Mouse (Mus musculus): Measurements from ENCODE around the gene BC030499. TPM values are rescaled to one million over a fixed set of nuclear protein-coding genes. Genes with fewer than 3 reads are reported as not detected.

The BC030499 gene
- total and polyA plus RNA-seq, 3 experiments: 0.73 to 1.1 TPM; not detected in 1

DNA sequence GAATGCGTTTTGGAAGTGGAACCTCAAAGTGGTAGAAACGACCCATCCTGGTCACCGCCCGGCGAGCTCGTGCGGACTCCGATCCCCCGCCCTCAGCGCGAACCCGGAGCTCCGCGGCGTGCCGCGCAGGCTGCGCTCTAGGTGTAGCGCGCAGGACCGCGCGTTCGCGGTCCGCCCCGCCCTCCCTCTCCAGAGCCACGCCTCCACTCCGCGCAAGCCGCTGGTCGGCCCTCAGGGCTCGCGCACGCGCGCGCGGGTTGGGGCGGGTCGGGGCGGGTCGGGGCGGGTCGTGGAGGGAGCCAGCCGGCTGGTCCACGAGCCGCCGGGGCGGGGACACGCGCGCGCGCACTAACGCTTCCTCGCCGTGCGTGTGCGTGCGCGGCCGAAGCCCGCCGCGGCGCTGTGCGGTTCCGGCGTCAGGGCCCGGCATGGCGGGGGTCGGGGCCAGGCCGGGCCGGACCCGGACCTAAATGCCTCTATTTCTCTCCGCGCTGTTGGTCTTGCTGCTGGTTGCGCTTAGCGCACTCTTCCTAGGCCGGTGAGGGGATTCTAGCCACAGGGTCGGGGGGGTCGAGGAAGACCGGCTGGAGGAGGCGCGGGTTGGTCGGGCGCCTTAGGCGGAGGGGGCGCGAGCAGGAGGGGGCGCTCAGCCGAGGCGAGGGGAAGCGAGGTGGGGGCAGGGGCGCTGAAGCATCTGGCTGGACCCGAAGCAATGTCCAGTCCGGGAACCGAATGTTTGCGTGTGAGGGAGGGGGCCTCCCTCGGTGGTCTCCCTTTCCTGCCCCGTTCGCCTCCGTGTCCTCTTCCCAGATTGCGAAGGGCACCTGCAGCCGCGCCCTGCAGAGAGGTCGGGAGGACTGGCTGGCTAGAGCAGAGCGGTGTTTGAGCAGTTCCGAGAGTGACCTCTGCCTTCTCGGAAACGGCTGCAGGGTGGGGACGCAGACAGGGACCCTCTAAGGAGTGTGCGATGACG, 29.0 kb upstream of the BC030499 start, which contains the start of gene 2610507B11Rik:
2610507B11Rik (plus strand) TSS at position 373 of the 973 bp plus-strand sequence.
- Histone ChIP-seq H3K36me3 (ENCODE audit: control insufficient read depth in 1 of 2, insufficient read depth in 2 of 2, low read length in 2 of 2) (peaks cover 6 to 13% of the 10 kb centered on the region in 2 experiments), H3K27me3 (ENCODE audit: control insufficient read depth in 1 of 2, insufficient read depth in 2 of 2, low read length in 2 of 2) (no peaks in the 10 kb centered on the region), H3K4me1 (ENCODE audit: control insufficient read depth in 1 of 2, insufficient read depth in 2 of 2, low read length in 2 of 2) (peaks cover 4 to 6% of the 10 kb centered on the region in 2 experiments; a peak in 3 of 4 replicates), H3K79me2 (ENCODE audit: control insufficient read depth, insufficient read depth, low read length, poor library complexity) (peaks cover 8% of the 10 kb centered on the region), H3K27ac (ENCODE audit: control insufficient read depth, low read depth, low read length) (peak within 1 kb of the TSS; percentile 77), H3K9me3 (replicated peaks; ENCODE audit: insufficient read depth, low read length) (no peaks in the 10 kb centered on the region), H3K9ac (ENCODE audit: control insufficient read depth, low read depth, low read length, poor library complexity, severe bottlenecking) (peak within 1 kb of the TSS; percentile 98), H3K4me3 (ENCODE audit: control insufficient read depth in 1 of 2, insufficient read depth in 1 of 2, low read depth in 2 of 2, low read length in 2 of 2) (peak within 1 kb of the TSS; percentile 95 to 96)
- peak; percentile 97 for DNase-seq (ENCODE audit: low read depth, low spot score)
- 0 out of 2 replicates have a peak, but pooled peaks have one; percentile 20 for TF ChIP-seq ZNF384 (IDR thresholded peaks at IDR 0.05; ENCODE audit: low read depth, low read length)
- peak; percentile 98 for TF ChIP-seq NELFE (IDR thresholded peaks at IDR 0.05; ENCODE audit: low read depth, low read length)
- TF ChIP-seq GATA1 (IDR thresholded peaks at IDR 0.05; ENCODE audit: low read depth, low read length): no peak
- TF ChIP-seq UBTF (IDR thresholded peaks at IDR 0.05; ENCODE audit: borderline replicate concordance, insufficient read depth, low read depth, low read length): no peak
- no peak for TF ChIP-seq CHD1 (IDR thresholded peaks at IDR 0.05; ENCODE audit: low read depth, low read length)
- TF ChIP-seq JUND (IDR thresholded peaks at IDR 0.05; ENCODE audit: low read depth, low read length): no peak
- TF ChIP-seq USF1 (IDR thresholded peaks at IDR 0.05; ENCODE audit: low read depth, low read length): peak; percentile 4; the same call in 1 of the 2 replicates
- no peak for TF ChIP-seq ZKSCAN1 (IDR thresholded peaks at IDR 0.05; ENCODE audit: low read depth, low read length)
- TF ChIP-seq TAL1 (IDR thresholded peaks at IDR 0.05; ENCODE audit: low read length): no peak
- no peak for TF ChIP-seq TBP (IDR thresholded peaks at IDR 0.05; ENCODE audit: low read depth, low read length)
- no peak for TF ChIP-seq CHD2 (IDR thresholded peaks at IDR 0.05; ENCODE audit: low read length)
- peak; percentile 94 for TF ChIP-seq MAZ (IDR thresholded peaks at IDR 0.05; ENCODE audit: low read depth, low read length)
- no peak for TF ChIP-seq BHLHE40 (IDR thresholded peaks at IDR 0.05; ENCODE audit: borderline replicate concordance, low read depth, low read length)
- TF ChIP-seq ETS1 (IDR thresholded peaks at IDR 0.05; ENCODE audit: low read depth, low read length): no peak
- TF ChIP-seq MAX (IDR thresholded peaks at IDR 0.05; ENCODE audit: low read length): peak; percentile 41; the same call in 1 of the 2 replicates
- peak; percentile 59; the same call in 1 of the 2 replicates for TF ChIP-seq ELF1 (IDR thresholded peaks at IDR 0.05; ENCODE audit: low read depth, low read length)
- TF ChIP-seq RAD21 (IDR thresholded peaks at IDR 0.05; ENCODE audit: low read depth, low read length): no peak
- peak; percentile 90 for TF ChIP-seq MXI1 (IDR thresholded peaks at IDR 0.05; ENCODE audit: low read depth, low read length)
- peak in 2 of 3 experiments; percentile 16 to 28; a peak in 3 of 6 replicates for TF ChIP-seq CTCF (IDR thresholded peaks at IDR 0.05 in 2 of 3, conservative IDR thresholded peaks at IDR 0.05 in 1 of 3; ENCODE audit: control insufficient read depth in 1 of 3, insufficient read depth in 1 of 3, low read depth in 2 of 3, low read length in 3 of 3, poor library complexity in 1 of 3, severe bottlenecking in 1 of 3)
- no peak for TF ChIP-seq POLR2AphosphoS5 (IDR thresholded peaks at IDR 0.05; ENCODE audit: borderline replicate concordance, low read depth, low read length)
- TF ChIP-seq RCOR1 (IDR thresholded peaks at IDR 0.05; ENCODE audit: low read depth, low read length): 0 out of 2 replicates have a peak, but pooled peaks have one; percentile 44
- peak; percentile 95 for TF ChIP-seq POLR2AphosphoS2 (IDR thresholded peaks at IDR 0.05; ENCODE audit: low read length)
- TF ChIP-seq MAFK (IDR thresholded peaks at IDR 0.05; ENCODE audit: borderline replicate concordance, low read depth, low read length): no peak
- peak; percentile 95 for TF ChIP-seq ZMIZ1 (IDR thresholded peaks at IDR 0.05; ENCODE audit: low read depth, low read length)
- TF ChIP-seq MEF2A (IDR thresholded peaks at IDR 0.05; ENCODE audit: extremely low read depth, insufficient replicate concordance, low read depth, low read length, poor library complexity, severe bottlenecking): no peak
- no peak for TF ChIP-seq GABPA (IDR thresholded peaks at IDR 0.05; ENCODE audit: low read depth, low read length)
- 0 out of 2 replicates have a peak, but pooled peaks have one; percentile 47 for TF ChIP-seq E2F4 (IDR thresholded peaks at IDR 0.05; ENCODE audit: borderline replicate concordance, low read depth, low read length)
- TF ChIP-seq MYB (IDR thresholded peaks at IDR 0.05; ENCODE audit: low read depth, low read length): no peak
- TF ChIP-seq TCF12 (IDR thresholded peaks at IDR 0.05; ENCODE audit: low read depth, low read length): peak; percentile 85
- peak; percentile 85 for TF ChIP-seq NRF1 (IDR thresholded peaks at IDR 0.05; ENCODE audit: insufficient read depth, low read depth, low read length, poor library complexity, severe bottlenecking)
- no peak for TF ChIP-seq USF2 (IDR thresholded peaks at IDR 0.05; ENCODE audit: borderline replicate concordance in 1 of 2, insufficient read depth in 1 of 2, low read depth in 1 of 2, low read length in 2 of 2)
- no peak for TF ChIP-seq SMC3 (IDR thresholded peaks at IDR 0.05; ENCODE audit: low read depth, low read length)
- no peak; the same call in 1 of the 2 replicates for TF ChIP-seq KAT2A (conservative IDR thresholded peaks at IDR 0.05; ENCODE audit: low read depth, low read length)
- peak; percentile 87 for TF ChIP-seq SIN3A (IDR thresholded peaks at IDR 0.05; ENCODE audit: low read length)
